In genomic region chr5:113783581-113784001, GRCm38 (mm10) we compare ENCODE assay signal across 9 mouse cellular contexts. TPM values are rescaled to one million over a fixed set of nuclear protein-coding genes. Genes with fewer than 3 reads are reported as not detected.
DNase-seq lines count a peak whose midpoint lies in the region; ATAC-seq and TF ChIP-seq lines count a peak whose summit lies in the region.
"Had no signal": no experiment of that assay in that cellular context is flagged by ENCODE, and none has a peak within 500 bp of the region (broad histone marks: within the 10 kb centered on the region; RNA-seq: fewer than 3 reads in every experiment).

No protein-coding gene starts in this region.

- TF ChIP-seq CTCF in midbrain, postnatal 0 days (IDR thresholded peaks at IDR 0.05) = no peak
- TF ChIP-seq CTCF in small intestine, adult 2 months (IDR thresholded peaks at IDR 0.05; ENCODE audit: extremely low read depth, insufficient read length, insufficient replicate concordance, low read depth, low read length) = no peak

- 23% methylated on average over 12 of the region's 12 CpGs for WGBS in midbrain, postnatal 0 days
- WGBS in midbrain, embryonic 14.5 days = 21% methylated on average over 12 of the region's 12 CpGs
- WGBS in intestine, embryonic 16.5 days = 8% methylated on average over 12 of the region's 12 CpGs
- WGBS in liver, embryonic 12.5 days (ENCODE audit: insufficient replicate concordance) = 18% methylated on average over 12 of the region's 12 CpGs
- WGBS in small intestine, adult 2 months = 13% methylated on average over 12 of the region's 12 CpGs
- WGBS in midbrain, embryonic 16.5 days = 19% methylated on average over 12 of the region's 12 CpGs

- peaks cover 5% of the 10 kb centered on the region; the same call in 1 of the 2 replicates for H3K27me3 ChIP-seq in midbrain, postnatal 0 days (ENCODE audit: insufficient read depth, low read length)
- H3K27me3 ChIP-seq in midbrain, embryonic 14.5 days (ENCODE audit: control insufficient read depth, insufficient read depth, low read length) = peaks cover 3% of the 10 kb centered on the region; the same call in 1 of the 2 replicates
- H3K27me3 ChIP-seq in intestine, embryonic 16.5 days (replicated peaks; ENCODE audit: control insufficient read depth, insufficient read depth, low read length) = no peaks in the 10 kb centered on the region
- H3K27me3 ChIP-seq in liver, embryonic 12.5 days (replicated peaks) = peaks cover 28% of the 10 kb centered on the region
- 0 out of 2 replicates have a peak, but pooled peaks cover 6% of the 10 kb centered on the region for H3K27me3 ChIP-seq in small intestine, adult 2 months (ENCODE audit: control insufficient read depth, insufficient read depth, low read length)
- H3K27me3 ChIP-seq in midbrain, embryonic 16.5 days (ENCODE audit: control insufficient read depth, insufficient read depth, low read depth, low read length) = peaks cover 9% of the 10 kb centered on the region; the same call in 1 of the 2 replicates

- no peak overlapping the region for H3K9ac ChIP-seq in midbrain, postnatal 0 days (replicated peaks; ENCODE audit: low read length, poor library complexity, severe bottlenecking)
- H3K9ac ChIP-seq in midbrain, embryonic 14.5 days (replicated peaks; ENCODE audit: low read length) = no peak overlapping the region
- peak overlapping the region; percentile 42; the same call in 1 of the 2 replicates for H3K9ac ChIP-seq in intestine, embryonic 16.5 days (ENCODE audit: low read depth, low read length)
- H3K9ac ChIP-seq in liver, embryonic 12.5 days = no peak overlapping the region
- H3K9ac ChIP-seq in midbrain, embryonic 16.5 days (ENCODE audit: low read depth, low read length) = no peak overlapping the region
- H3K9ac ChIP-seq: hindbrain, embryonic 15.5 days had no signal

- no peaks in the 10 kb centered on the region for H3K4me1 ChIP-seq in midbrain, postnatal 0 days (ENCODE audit: insufficient read depth, low read length)
- no peaks in the 10 kb centered on the region for H3K4me1 ChIP-seq in midbrain, embryonic 14.5 days (ENCODE audit: control insufficient read depth, insufficient read depth, low read length)
- H3K4me1 ChIP-seq in intestine, embryonic 16.5 days (ENCODE audit: control insufficient read depth, insufficient read depth, low read length) = peaks cover 10% of the 10 kb centered on the region
- H3K4me1 ChIP-seq in liver, embryonic 12.5 days = peaks cover 6% of the 10 kb centered on the region; the same call in 1 of the 2 replicates
- H3K4me1 ChIP-seq in small intestine, adult 2 months (ENCODE audit: control insufficient read depth, insufficient read depth, insufficient read length, low read length) = no peaks in the 10 kb centered on the region
- no peaks in the 10 kb centered on the region for H3K4me1 ChIP-seq in midbrain, embryonic 16.5 days (ENCODE audit: control insufficient read depth, insufficient read depth, low read length)
- H3K4me1 ChIP-seq: hindbrain, embryonic 15.5 days had no signal

- no peaks in the 10 kb centered on the region for H3K9me3 ChIP-seq in midbrain, postnatal 0 days (ENCODE audit: low read length)
- H3K9me3 ChIP-seq in midbrain, embryonic 14.5 days (ENCODE audit: control insufficient read depth, low read length) = no peaks in the 10 kb centered on the region
- no peaks in the 10 kb centered on the region for H3K9me3 ChIP-seq in intestine, embryonic 16.5 days (ENCODE audit: control insufficient read depth, low read length)
- no peaks in the 10 kb centered on the region for H3K9me3 ChIP-seq in liver, embryonic 12.5 days (replicated peaks)
- H3K9me3 ChIP-seq in midbrain, embryonic 16.5 days (replicated peaks; ENCODE audit: control insufficient read depth, low read length, poor library complexity, severe bottlenecking) = no peaks in the 10 kb centered on the region
- H3K9me3 ChIP-seq: hindbrain, embryonic 15.5 days had no signal

- H3K4me3 ChIP-seq in midbrain, postnatal 0 days (ENCODE audit: low read depth, low read length) = no peak overlapping the region
- H3K4me3 ChIP-seq in midbrain, embryonic 14.5 days (replicated peaks; ENCODE audit: low read depth, low read length) = no peak overlapping the region
- H3K4me3 ChIP-seq in intestine, embryonic 16.5 days (ENCODE audit: low read length) = 0 out of 2 replicates have a peak overlapping the region, but pooled peaks have one; percentile 7
- no peak overlapping the region for H3K4me3 ChIP-seq in liver, embryonic 12.5 days
- no peak overlapping the region for H3K4me3 ChIP-seq in small intestine, adult 2 months (ENCODE audit: low read depth, low read length)
- H3K4me3 ChIP-seq in midbrain, embryonic 16.5 days (ENCODE audit: low read depth, low read length) = no peak overlapping the region
- H3K4me3 ChIP-seq: hindbrain, embryonic 15.5 days had no signal

- H3K4me2 ChIP-seq in midbrain, postnatal 0 days (ENCODE audit: low read depth, low read length, poor library complexity, severe bottlenecking) = no peak overlapping the region
- no peak overlapping the region for H3K4me2 ChIP-seq in midbrain, embryonic 14.5 days (ENCODE audit: low read length)
- no peak overlapping the region for H3K4me2 ChIP-seq in intestine, embryonic 16.5 days (ENCODE audit: low read depth, low read length)
- H3K4me2 ChIP-seq in liver, embryonic 12.5 days = no peak overlapping the region
- H3K4me2 ChIP-seq in midbrain, embryonic 16.5 days (ENCODE audit: low read length) = no peak overlapping the region
- H3K4me2 ChIP-seq: hindbrain, embryonic 15.5 days had no signal

- peaks cover 5% of the 10 kb centered on the region for H3K36me3 ChIP-seq in midbrain, postnatal 0 days (ENCODE audit: insufficient read depth, low read length)
- peaks cover 5% of the 10 kb centered on the region; the same call in 1 of the 2 replicates for H3K36me3 ChIP-seq in midbrain, embryonic 14.5 days (ENCODE audit: control insufficient read depth, insufficient read depth, low read length)
- H3K36me3 ChIP-seq in intestine, embryonic 16.5 days (ENCODE audit: control insufficient read depth, insufficient read depth, low read length) = no peaks in the 10 kb centered on the region
- H3K36me3 ChIP-seq in liver, embryonic 12.5 days = peaks cover under 1% of the 10 kb centered on the region
- no peaks in the 10 kb centered on the region for H3K36me3 ChIP-seq in small intestine, adult 2 months (ENCODE audit: control insufficient read depth, insufficient read depth, low read length)
- H3K36me3 ChIP-seq in midbrain, embryonic 16.5 days (ENCODE audit: control insufficient read depth, insufficient read depth, low read length) = no peaks in the 10 kb centered on the region
- H3K36me3 ChIP-seq: hindbrain, embryonic 15.5 days had no signal

- peak; percentile 12 for DNase-seq in midbrain, postnatal 0 days (ENCODE audit: low spot score)
- no peak for DNase-seq in midbrain, embryonic 14.5 days
- peak; percentile 47 to 66 for DNase-seq in frontal cortex, postnatal 10 days (ENCODE audit: low spot score in 2 of 2)
- no peak for DNase-seq in layer of hippocampus, postnatal 14 days (ENCODE audit: low spot score in 2 of 2)

- no peak for ATAC-seq in midbrain, postnatal 0 days (ENCODE audit: low FRiP score)
- ATAC-seq in midbrain, embryonic 14.5 days (ENCODE audit: low FRiP score, low TSS enrichment) = no peak
- peak; percentile 79 for ATAC-seq in intestine, embryonic 16.5 days
- ATAC-seq in liver, embryonic 12.5 days = no peak
- no peak for ATAC-seq in midbrain, embryonic 16.5 days

- TF ChIP-seq POLR2A in small intestine, adult 2 months (IDR thresholded peaks at IDR 0.05; ENCODE audit: low read depth, low read length) = no peak

- H3K27ac ChIP-seq in midbrain, postnatal 0 days (ENCODE audit: low read depth, low read length) = no peak overlapping the region
- no peak overlapping the region for H3K27ac ChIP-seq in midbrain, embryonic 14.5 days (replicated peaks; ENCODE audit: low read depth, low read length)
- peak overlapping the region; percentile 89 for H3K27ac ChIP-seq in intestine, embryonic 16.5 days (ENCODE audit: low read length)
- peak overlapping the region; percentile 50; the same call in 1 of the 2 replicates for H3K27ac ChIP-seq in liver, embryonic 12.5 days
- peak overlapping the region; percentile 49 for H3K27ac ChIP-seq in small intestine, adult 2 months (ENCODE audit: insufficient read depth, low read depth, low read length)
- H3K27ac ChIP-seq in midbrain, embryonic 16.5 days (ENCODE audit: low read length) = no peak overlapping the region
- H3K27ac ChIP-seq: hindbrain, embryonic 15.5 days had no signal

RNA-seq across cellular contexts. Expression of gene Iscu, which starts 11.0 kb away (rescaled TPM):
- total RNA-seq in midbrain, postnatal 0 days (2014; rRNA removed) = 65.3 and 65.8 TPM in 2 replicates
- polyA plus RNA-seq in midbrain, postnatal 0 days (2015; fragmentation: Nextera tagmentation; extraction: Ambion mirVana) = 96.9 and 102 TPM in 2 replicates
- polyA plus RNA-seq in midbrain, embryonic 14.5 days (2014; fragmentation: Nextera tagmentation; extraction: Ambion mirVana) = 87.6 and 92.2 TPM in 2 replicates
- 99.0 and 114 TPM in 2 replicates for polyA plus RNA-seq in intestine, embryonic 16.5 days (2015; fragmentation: Nextera tagmentation; extraction: Ambion mirVana)
- polyA plus RNA-seq in liver, embryonic 12.5 days (2016; fragmentation: Nextera tagmentation; extraction: Ambion mirVana) = 109 and 112 TPM in 2 replicates
- 31.2 and 57.5 TPM in 2 replicates for polyA plus RNA-seq in small intestine, adult 2 months (2012; rRNA removed)
- 10 to 100 TPM; 89.1 to 98.0 TPM for total RNA-seq in layer of hippocampus, postnatal 14 days (2021)
- polyA plus RNA-seq in midbrain, embryonic 16.5 days (2015; fragmentation: Nextera tagmentation; extraction: Ambion mirVana) = 77.8 and 84.5 TPM in 2 replicates

RNA-seq across cellular contexts. Expression of gene Sart3, which starts 11.3 kb away (rescaled TPM):
- 44.7 and 51.1 TPM in 2 replicates for total RNA-seq in midbrain, postnatal 0 days (2014; rRNA removed)
- polyA plus RNA-seq in midbrain, postnatal 0 days (2015; fragmentation: Nextera tagmentation; extraction: Ambion mirVana) = 24.8 and 26.5 TPM in 2 replicates
- 36.4 and 40.1 TPM in 2 replicates for polyA plus RNA-seq in midbrain, embryonic 14.5 days (2014; fragmentation: Nextera tagmentation; extraction: Ambion mirVana)
- 30.2 and 30.6 TPM in 2 replicates for polyA plus RNA-seq in intestine, embryonic 16.5 days (2015; fragmentation: Nextera tagmentation; extraction: Ambion mirVana)
- polyA plus RNA-seq in liver, embryonic 12.5 days (2016; fragmentation: Nextera tagmentation; extraction: Ambion mirVana) = 39.9 and 40.4 TPM in 2 replicates
- polyA plus RNA-seq in small intestine, adult 2 months (2012; rRNA removed) = 9.3 and 10.7 TPM in 2 replicates
- total RNA-seq in layer of hippocampus, postnatal 14 days (2021) = 10 to 100 TPM; 35.0 to 37.5 TPM
- 39.8 and 47.5 TPM in 2 replicates for polyA plus RNA-seq in midbrain, embryonic 16.5 days (2015; fragmentation: Nextera tagmentation; extraction: Ambion mirVana)

RNA-seq across cellular contexts. Expression of gene Tmem119, which starts 16.7 kb away (rescaled TPM):
- 9.5 and 10.1 TPM in 2 replicates for total RNA-seq in midbrain, postnatal 0 days (2014; rRNA removed)
- 5.9 and 6.3 TPM in 2 replicates for polyA plus RNA-seq in midbrain, postnatal 0 days (2015; fragmentation: Nextera tagmentation; extraction: Ambion mirVana)
- 1.00 and 3.2 TPM in 2 replicates for polyA plus RNA-seq in midbrain, embryonic 14.5 days (2014; fragmentation: Nextera tagmentation; extraction: Ambion mirVana)
- 56.6 and 63.7 TPM in 2 replicates for polyA plus RNA-seq in intestine, embryonic 16.5 days (2015; fragmentation: Nextera tagmentation; extraction: Ambion mirVana)
- polyA plus RNA-seq in liver, embryonic 12.5 days (2016; fragmentation: Nextera tagmentation; extraction: Ambion mirVana) = 7.2 and 9.8 TPM in 2 replicates
- 10.1 and 13.5 TPM in 2 replicates for polyA plus RNA-seq in small intestine, adult 2 months (2012; rRNA removed)
- 10 to 100 TPM; 20.7 to 22.6 TPM for total RNA-seq in layer of hippocampus, postnatal 14 days (2021)
- 4.8 and 5.0 TPM in 2 replicates for polyA plus RNA-seq in midbrain, embryonic 16.5 days (2015; fragmentation: Nextera tagmentation; extraction: Ambion mirVana)

RNA-seq across cellular contexts. Expression of gene Ficd, which starts 48.0 kb away (rescaled TPM):
- total RNA-seq in midbrain, postnatal 0 days (2014; rRNA removed) = 11.5 and 15.4 TPM in 2 replicates
- 8.7 and 9.0 TPM in 2 replicates for polyA plus RNA-seq in midbrain, postnatal 0 days (2015; fragmentation: Nextera tagmentation; extraction: Ambion mirVana)
- 6.7 TPM in 2 replicates for polyA plus RNA-seq in midbrain, embryonic 14.5 days (2014; fragmentation: Nextera tagmentation; extraction: Ambion mirVana)
- polyA plus RNA-seq in intestine, embryonic 16.5 days (2015; fragmentation: Nextera tagmentation; extraction: Ambion mirVana) = 5.6 and 7.1 TPM in 2 replicates
- 2.9 and 3.3 TPM in 2 replicates for polyA plus RNA-seq in liver, embryonic 12.5 days (2016; fragmentation: Nextera tagmentation; extraction: Ambion mirVana)
- polyA plus RNA-seq in small intestine, adult 2 months (2012; rRNA removed) = 4.1 and 4.7 TPM in 2 replicates
- 10 to 100 TPM in 1 of 2 experiments, 1 to 10 TPM in 1; 9.6 to 12.0 TPM for total RNA-seq in layer of hippocampus, postnatal 14 days (2021)
- 9.4 and 10.9 TPM in 2 replicates for polyA plus RNA-seq in midbrain, embryonic 16.5 days (2015; fragmentation: Nextera tagmentation; extraction: Ambion mirVana)

RNA-seq across cellular contexts. Expression of gene Selplg, which starts 48.9 kb away (rescaled TPM):
- 0.52 and 3.1 TPM in 2 replicates for total RNA-seq in midbrain, postnatal 0 days (2014; rRNA removed)
- polyA plus RNA-seq in midbrain, postnatal 0 days (2015; fragmentation: Nextera tagmentation; extraction: Ambion mirVana) = 1.9 and 2.3 TPM in 2 replicates
- 1.1 and 2.6 TPM in 2 replicates for polyA plus RNA-seq in midbrain, embryonic 14.5 days (2014; fragmentation: Nextera tagmentation; extraction: Ambion mirVana)
- 6.8 and 7.5 TPM in 2 replicates for polyA plus RNA-seq in intestine, embryonic 16.5 days (2015; fragmentation: Nextera tagmentation; extraction: Ambion mirVana)
- 10.8 and 11.6 TPM in 2 replicates for polyA plus RNA-seq in liver, embryonic 12.5 days (2016; fragmentation: Nextera tagmentation; extraction: Ambion mirVana)
- polyA plus RNA-seq in small intestine, adult 2 months (2012; rRNA removed) = 31.5 and 52.3 TPM in 2 replicates
- total RNA-seq in layer of hippocampus, postnatal 14 days (2021) = 10 to 100 TPM; 26.5 to 29.3 TPM
- 1.6 and 2.0 TPM in 2 replicates for polyA plus RNA-seq in midbrain, embryonic 16.5 days (2015; fragmentation: Nextera tagmentation; extraction: Ambion mirVana)

Comparison
In these comparisons a context has a peak if more than half of its experiments do, and no peak if none do; other contexts are left out.
1. DNase-seq: peak in midbrain, postnatal 0 days (single experiment) and frontal cortex, postnatal 10 days (2 of 2); none in midbrain, embryonic 14.5 days (single experiment) and layer of hippocampus, postnatal 14 days (0 of 2).
2. H3K27ac ChIP-seq: peak in intestine, embryonic 16.5 days (single experiment), liver, embryonic 12.5 days (single experiment) and small intestine, adult 2 months (single experiment); none in midbrain, postnatal 0 days (single experiment), midbrain, embryonic 14.5 days (single experiment) and midbrain, embryonic 16.5 days (single experiment).